Mouse (Mus musculus) adrenal gland, postnatal 10 days (tissue): ENCODE measurements at regions not wholly inside any gene's neighbourhood (a gene's known extent, or its start where the extent isn't known, plus 50 kb on each side); places are given as distances from the start of the nearest gene placed in this dataset.
"Not testable (repeated sequence)": the region's sequence is repeated elsewhere in the genome, so short reads cannot be mapped to it uniquely, and the experiment has no call there.

Experiments
- DNase-seq: peaks from one replicate; pipeline ENCODE4 v3.0.0; 2021; ENCODE audit warnings: mixed read lengths

GRCm38 (mm10) chr14:120755389-120755788 lies 155.6 kb upstream of the Ipo5 start:
- DNase-seq, result no peak

GRCm38 (mm10) chr14:120758200-120758830 lies 152.7 kb upstream of the Ipo5 start:
- DNase-seq, result no peak

- peak; percentile 56 for DNase-seq
These were observed 148.9 kb upstream of the Ipo5 start for GRCm38 (mm10) chr14:120762168-120762567.

GRCm38 (mm10) chr14:120762733-120763132 lies 148.3 kb upstream of the Ipo5 start:
- no peak for DNase-seq

GRCm38 (mm10) chr14:120763796-120764195 lies 147.2 kb upstream of the Ipo5 start:
- DNase-seq, result no peak

- no peak for DNase-seq
These were observed 146.6 kb upstream of the Ipo5 start for GRCm38 (mm10) chr14:120764386-120764785.

GRCm38 (mm10) chr14:120766451-120766850 lies 144.6 kb upstream of the Ipo5 start:
- DNase-seq, result no peak

GRCm38 (mm10) chr14:120770579-120770978 lies 140.4 kb upstream of the Ipo5 start:
- DNase-seq, result no peak

- DNase-seq, result not testable (repeated sequence)
These were observed 138.0 kb upstream of the Ipo5 start for GRCm38 (mm10) chr14:120773001-120773400.

- no peak for DNase-seq
These were observed 119.0 kb upstream of the Ipo5 start for GRCm38 (mm10) chr14:120791828-120792554.

- DNase-seq, result no peak
These were observed 113.0 kb upstream of the Ipo5 start for GRCm38 (mm10) chr14:120797916-120798490.

GRCm38 (mm10) chr14:120803191-120803590 lies 107.8 kb upstream of the Ipo5 start:
- DNase-seq, result no peak

GRCm38 (mm10) chr14:120803739-120804138 lies 107.3 kb upstream of the Ipo5 start:
- DNase-seq, result no peak

- no peak for DNase-seq
These were observed 106.7 kb upstream of the Ipo5 start for GRCm38 (mm10) chr14:120804183-120804848.

GRCm38 (mm10) chr14:120805137-120805536 lies 105.9 kb upstream of the Ipo5 start:
- DNase-seq, result no peak

- not testable (repeated sequence) for DNase-seq
These were observed 105.0 kb upstream of the Ipo5 start for GRCm38 (mm10) chr14:120805816-120806552.

- DNase-seq, result no peak
These were observed 104.5 kb upstream of the Ipo5 start for GRCm38 (mm10) chr14:120806553-120806893.

- no peak for DNase-seq
These were observed 101.7 kb upstream of the Ipo5 start for GRCm38 (mm10) chr14:120809321-120809720.

GRCm38 (mm10) chr14:120813938-120814337 lies 97.1 kb upstream of the Ipo5 start:
- no peak for DNase-seq

- DNase-seq, result peak; percentile 28
These were observed 95.9 kb upstream of the Ipo5 start for GRCm38 (mm10) chr14:120815126-120815525.

GRCm38 (mm10) chr14:120816529-120816928 lies 94.5 kb upstream of the Ipo5 start:
- no peak for DNase-seq

- DNase-seq, result no peak
These were observed 84.8 kb upstream of the Ipo5 start for GRCm38 (mm10) chr14:120826187-120826586.
